Mouse (Mus musculus) embryonic facial prominence, embryonic 14.5 days (tissue): Measurements from ENCODE around the gene Adamts7. TPM values are rescaled to one million over a fixed set of nuclear protein-coding genes. Genes with fewer than 3 reads are reported as not detected.
A peak's percentile ranks its signal among the peaks of the same experiment; 100 is the strongest.

ENCODE experiments used
- ATAC-seq: fragments of 200-750 bp; cut with Nextera tagmentation; 2 replicates; pipeline ENCODE4 v1.8.0; 2017; ENCODE audit warnings: low read depth, moderate number of reproducible peaks, moderate TSS enrichment
- DNase-seq: peaks from one replicate; pipeline ENCODE4 v3.0.0-alpha.2; 2015; ENCODE audit warnings: low spot score
- H3K27ac ChIP-seq: fragments of 300-500 bp; sonication (generic); replicated peaks from 2 replicates; pipeline ENCODE4 v1.5.1; 2014; ENCODE audit warnings: low read depth, mild to moderate bottlenecking, low read length, moderate library complexity
- H3K27me3 ChIP-seq: fragments of 300-500 bp; sonication (generic); replicated peaks from 2 replicates; pipeline ENCODE4 v1.6.1; 2014; ENCODE audit warnings: low read length; ENCODE audit not compliant: control insufficient read depth, insufficient read depth
- H3K36me3 ChIP-seq: fragments of 300-500 bp; sonication (generic); 2 replicates; pipeline ENCODE4 v1.6.1; 2014; ENCODE audit warnings: low read length, mixed read lengths; ENCODE audit not compliant: control insufficient read depth, insufficient read depth
- H3K4me1 ChIP-seq: fragments of 300-500 bp; sonication (generic); 2 replicates; pipeline ENCODE4 v1.6.1; 2014; ENCODE audit warnings: antibody characterized with exemption, low read length; ENCODE audit not compliant: control insufficient read depth, insufficient read depth
- H3K4me2 ChIP-seq: fragments of 300-500 bp; sonication (generic); 2 replicates; pipeline ENCODE4 v1.6.1; 2014; ENCODE audit warnings: low read depth, mild to moderate bottlenecking, low read length, moderate library complexity, mixed read lengths
- H3K4me3 ChIP-seq: fragments of 300-500 bp; sonication (generic); 2 replicates; pipeline ENCODE4 v1.5.1; 2014; ENCODE audit warnings: low read depth, mild to moderate bottlenecking, low read length
- H3K9ac ChIP-seq: fragments of 300-500 bp; sonication (generic); 2 replicates; pipeline ENCODE4 v1.6.1; 2014; ENCODE audit warnings: low read depth, mild to moderate bottlenecking, low read length, moderate library complexity, mixed read lengths
- H3K9me3 ChIP-seq: fragments of 300-500 bp; sonication (generic); 2 replicates; pipeline ENCODE4 v1.6.1; 2016; ENCODE audit warnings: low read length; ENCODE audit not compliant: control insufficient read depth
- WGBS: fragments of 180-500 bp; shearing (Covaris S2); extraction: QIAGEN DNeasy Blood & Tissue Kit; methylation state at CpG from one replicate; pipeline ENCODE4 v1.1.7; 2014; 5-methylcytosine and 5-hydroxymethylcytosine counted together
- polyA plus RNA-seq: library from polyadenylated mRNA; unstranded; fragments of >200 nt; fragmentation: Nextera tagmentation; extraction: Ambion mirVana; gene quantifications from 2 replicates; pipeline ENCODE4 v1.2.1, GENCODE M21; 2014

Adamts7 gene
- polyA plus RNA-seq, 1 experiment from 2014 or later = 13.3 TPM

DNA sequence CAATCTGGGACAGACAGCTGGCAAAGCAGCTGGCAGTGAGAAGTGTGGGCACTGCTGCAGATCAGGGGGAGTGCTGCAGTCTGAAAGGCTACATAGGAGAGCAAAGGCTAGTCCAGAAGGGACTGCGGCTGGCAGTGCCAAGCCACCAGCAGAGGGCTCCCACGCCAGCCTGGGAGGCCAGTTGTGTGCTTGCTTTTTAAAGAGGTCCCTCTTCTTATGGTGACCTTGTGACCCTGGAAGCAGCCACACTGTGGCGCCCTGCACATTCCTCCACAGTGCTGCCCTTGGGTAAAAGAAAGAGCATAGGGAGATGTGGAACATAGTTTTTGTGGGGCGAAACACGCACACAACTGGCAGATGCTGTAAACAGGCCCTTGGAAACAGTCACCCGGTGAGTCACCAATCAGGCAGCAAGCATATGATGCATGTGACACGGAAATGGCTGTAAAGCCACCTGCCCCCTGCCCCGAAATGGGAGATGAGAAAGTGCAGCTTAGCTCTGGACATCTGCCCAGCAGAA is 41.6 kb downstream of the Adamts7 start:
- WGBS = 64% methylated on average over 8 of the region's 8 CpGs
- DNase-seq (no peak), ATAC-seq (no peak)
- Histone ChIP-seq H3K4me2 (no peak overlapping the region), H3K9ac (no peak overlapping the region), H3K4me3 (no peak overlapping the region), H3K27me3 (no peaks in the 10 kb centered on the region), H3K9me3 (no peaks in the 10 kb centered on the region), H3K27ac (no peak overlapping the region), H3K4me1 (no peaks in the 10 kb centered on the region), H3K36me3 (peaks cover 72% of the 10 kb centered on the region)

DNA sequence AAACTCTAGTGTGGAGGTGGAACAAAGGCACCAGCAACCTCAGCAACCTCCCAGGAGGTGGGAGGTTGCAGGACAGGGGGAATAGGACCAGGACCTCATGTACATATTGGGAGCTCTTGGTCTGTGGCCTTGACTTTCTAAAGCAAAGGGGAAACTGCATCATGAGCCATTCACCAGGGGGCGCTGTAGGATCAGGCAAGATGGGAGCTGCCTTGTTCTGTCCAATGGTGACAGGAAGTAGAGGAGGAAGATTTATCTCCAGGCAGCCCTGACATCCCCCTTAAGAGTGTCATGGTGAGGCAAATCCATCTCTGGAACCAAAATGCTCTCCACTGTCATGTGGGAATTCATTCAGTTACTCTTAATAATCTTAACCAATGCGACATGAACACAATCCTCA is 43.6 kb downstream of the Adamts7 start:
- Histone ChIP-seq H3K9me3 (no peaks in the 10 kb centered on the region), H3K9ac (no peak overlapping the region), H3K27me3 (no peaks in the 10 kb centered on the region), H3K27ac (no peak overlapping the region), H3K36me3 (peaks cover 75% of the 10 kb centered on the region), H3K4me3 (no peak overlapping the region), H3K4me1 (no peaks in the 10 kb centered on the region), H3K4me2 (no peak overlapping the region)
- 0 out of 2 replicates have a peak, but pooled peaks have one; percentile 30 for ATAC-seq
- WGBS = 48% methylated on average over 2 of the region's 2 CpGs
- DNase-seq = peak; percentile 76

DNA sequence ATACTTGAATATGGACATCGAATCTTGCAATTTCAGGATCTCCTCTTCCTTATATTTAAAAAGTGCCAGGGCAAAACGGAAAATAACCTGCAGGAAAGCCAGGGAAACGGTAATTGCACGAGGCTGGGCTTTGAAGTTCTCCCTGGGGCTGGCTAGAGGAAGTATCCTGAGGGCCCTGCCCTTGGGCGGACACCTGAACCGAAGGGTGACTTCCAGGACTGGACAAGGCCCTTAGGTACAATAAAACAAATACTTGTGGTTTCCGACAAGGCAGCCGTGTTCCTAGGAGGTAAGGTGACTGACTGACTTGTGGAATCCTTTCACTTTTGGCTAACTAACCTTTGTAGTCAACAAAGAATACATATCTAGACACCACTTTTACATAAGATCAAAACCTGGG is 44.9 kb downstream of the Adamts7 start:
- Histone ChIP-seq H3K27ac (no peak overlapping the region), H3K9ac (no peak overlapping the region), H3K4me3 (no peak overlapping the region), H3K36me3 (peaks cover 76% of the 10 kb centered on the region), H3K4me2 (no peak overlapping the region), H3K27me3 (no peaks in the 10 kb centered on the region), H3K4me1 (no peaks in the 10 kb centered on the region), H3K9me3 (no peaks in the 10 kb centered on the region)
- ATAC-seq (no peak), DNase-seq (no peak)
- 81% methylated on average over 8 of the region's 8 CpGs for WGBS

DNA sequence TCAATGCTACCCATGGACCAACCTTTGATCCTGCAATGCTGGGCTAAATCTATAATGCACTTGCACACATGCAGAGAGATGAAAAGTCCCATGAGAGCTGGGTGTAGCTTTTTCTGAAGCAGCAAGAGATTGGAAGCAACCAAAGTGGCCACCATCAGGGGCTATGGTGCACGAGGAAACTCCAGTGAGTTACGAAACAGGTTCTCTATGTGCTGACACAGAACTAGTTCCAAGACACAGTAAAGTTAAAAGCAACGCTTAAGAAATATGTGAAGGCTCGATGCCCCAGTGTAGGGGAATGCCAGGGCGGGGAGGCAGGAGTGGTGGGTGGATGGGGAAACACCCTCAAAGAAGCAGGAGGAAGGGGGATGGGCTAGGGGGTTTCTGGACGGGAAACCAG is 45.8 kb downstream of the Adamts7 start:
- H3K4me3 ChIP-seq = no peak overlapping the region
- H3K27ac ChIP-seq = no peak overlapping the region
- 80% methylated on average over 6 of the region's 6 CpGs for WGBS
- DNase-seq (no peak), ATAC-seq (no peak)
- H3K4me1 ChIP-seq = no peaks in the 10 kb centered on the region
- no peaks in the 10 kb centered on the region for H3K9me3 ChIP-seq
- H3K4me2 ChIP-seq = no peak overlapping the region
- no peak overlapping the region for H3K9ac ChIP-seq
- H3K27me3 ChIP-seq = no peaks in the 10 kb centered on the region
- peaks cover 79% of the 10 kb centered on the region for H3K36me3 ChIP-seq

DNA sequence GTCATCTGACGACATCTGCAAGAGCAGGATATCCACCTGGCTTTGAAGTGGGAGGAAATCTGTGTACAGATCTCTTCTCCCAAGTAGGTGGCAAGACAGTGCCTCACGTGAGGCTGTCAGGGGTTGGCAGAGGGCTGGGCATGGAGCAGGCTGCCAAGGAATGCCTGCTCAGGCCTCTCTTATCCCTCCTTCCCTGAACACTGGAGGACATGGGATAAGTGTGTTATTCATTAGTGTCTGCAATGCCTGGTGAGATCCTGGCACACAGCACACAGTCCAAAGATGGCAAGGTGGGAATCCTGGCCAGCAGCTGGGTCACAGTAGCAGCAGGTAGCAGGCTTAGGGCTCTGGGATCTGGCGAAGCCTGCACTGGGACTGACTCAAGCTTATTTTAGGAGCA is 50.3 kb downstream of the Adamts7 start:
- Histone ChIP-seq H3K36me3 (peaks cover 75% of the 10 kb centered on the region), H3K27me3 (no peaks in the 10 kb centered on the region), H3K4me1 (no peaks in the 10 kb centered on the region), H3K4me3 (no peak overlapping the region), H3K9ac (no peak overlapping the region), H3K27ac (no peak overlapping the region), H3K4me2 (no peak overlapping the region), H3K9me3 (no peaks in the 10 kb centered on the region)
- WGBS = 76% methylated on average over 3 of the region's 3 CpGs
- ATAC-seq = no peak
- DNase-seq = no peak

DNA sequence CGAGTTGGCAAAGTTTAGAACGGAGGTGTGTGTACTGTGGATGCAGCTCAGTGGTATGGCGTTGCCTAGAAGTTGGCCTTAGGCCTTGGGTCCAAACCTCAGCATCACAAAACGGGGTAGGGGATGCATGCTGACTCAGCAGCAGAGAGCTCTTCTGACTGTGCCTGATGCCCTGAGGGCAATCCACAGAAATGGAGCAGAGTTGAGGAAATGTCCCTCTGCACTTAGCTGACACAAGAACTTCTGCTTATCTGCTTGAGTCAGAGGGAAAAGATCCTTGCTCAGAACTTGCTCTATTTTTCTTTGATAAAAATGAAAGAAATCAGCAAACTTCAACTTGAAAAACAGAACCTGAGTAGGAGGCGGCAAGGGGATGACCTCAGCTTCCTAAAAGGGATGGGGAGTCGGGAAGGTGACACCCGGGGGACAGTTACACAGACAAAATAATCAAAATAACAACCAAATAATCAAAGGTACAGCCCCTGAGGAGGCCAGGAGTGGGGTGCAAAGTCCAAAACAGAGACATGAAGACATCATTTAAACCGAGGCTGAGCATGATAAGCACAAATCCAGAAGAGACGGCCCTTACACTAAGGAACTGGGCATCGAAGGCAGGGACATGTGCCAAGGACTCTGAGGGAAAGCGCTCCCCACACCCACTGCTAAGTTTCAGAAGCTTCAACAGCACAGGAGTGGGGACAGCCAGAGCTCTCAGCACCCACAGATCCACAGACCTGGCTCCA is 53.6 kb downstream of the Adamts7 start:
- no peaks in the 10 kb centered on the region for H3K9me3 ChIP-seq
- no peak overlapping the region for H3K9ac ChIP-seq
- DNase-seq (no peak), ATAC-seq (no peak)
- H3K4me1 ChIP-seq = no peaks in the 10 kb centered on the region
- WGBS = 76% methylated on average over 11 of the region's 11 CpGs
- no peak overlapping the region for H3K4me2 ChIP-seq
- H3K36me3 ChIP-seq = peaks cover 71% of the 10 kb centered on the region
- H3K4me3 ChIP-seq = no peak overlapping the region
- H3K27me3 ChIP-seq = no peaks in the 10 kb centered on the region
- H3K27ac ChIP-seq = no peak overlapping the region

DNA sequence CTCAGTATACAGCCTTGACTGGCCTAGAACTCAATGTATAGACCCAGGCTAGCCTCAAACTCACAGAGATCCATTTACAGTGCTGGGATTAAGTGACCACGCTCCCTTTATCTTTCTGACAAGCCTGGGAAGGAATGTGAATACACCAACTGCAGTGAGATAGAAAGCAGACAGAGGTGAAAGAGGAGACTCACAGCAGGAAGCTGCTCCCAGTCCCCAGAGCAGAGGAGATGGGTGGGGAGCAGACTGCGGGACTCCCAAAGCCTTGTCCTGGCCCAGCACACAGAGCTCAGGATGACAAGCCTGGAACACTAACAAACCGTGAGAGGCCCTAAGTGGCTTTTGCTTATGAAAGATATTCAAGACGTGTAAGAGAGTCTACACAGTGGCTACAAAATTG is 54.6 kb downstream of the Adamts7 start:
- no peak overlapping the region for H3K27ac ChIP-seq
- DNase-seq (no peak), ATAC-seq (no peak)
- H3K4me1 ChIP-seq = no peaks in the 10 kb centered on the region
- no peak overlapping the region for H3K4me2 ChIP-seq
- WGBS = 54% methylated on average over 4 of the region's 4 CpGs
- H3K4me3 ChIP-seq = no peak overlapping the region
- no peaks in the 10 kb centered on the region for H3K27me3 ChIP-seq
- no peaks in the 10 kb centered on the region for H3K9me3 ChIP-seq
- no peak overlapping the region for H3K9ac ChIP-seq
- H3K36me3 ChIP-seq = peaks cover 74% of the 10 kb centered on the region

DNA sequence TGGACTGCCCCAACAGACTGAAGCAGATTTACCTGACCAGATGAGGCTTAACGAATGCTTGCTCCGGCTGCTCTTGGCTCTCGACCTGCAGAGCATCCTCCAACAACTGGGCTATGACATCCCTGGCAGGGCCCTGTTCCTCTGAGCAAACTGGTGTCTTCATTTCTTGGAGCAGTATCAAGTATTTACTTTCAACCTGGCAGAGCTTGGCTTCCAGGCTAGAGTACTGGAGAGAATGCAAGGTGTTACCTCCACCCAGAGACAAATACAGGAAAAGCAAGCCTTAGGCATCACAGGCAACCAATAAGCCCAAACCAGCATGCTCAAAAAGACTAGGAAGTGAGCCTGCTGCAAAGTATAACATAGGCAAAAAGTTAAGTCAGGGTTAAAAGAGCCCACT is 59.4 kb downstream of the Adamts7 start:
- H3K4me2 ChIP-seq = no peak overlapping the region
- H3K4me3 ChIP-seq = no peak overlapping the region
- H3K27me3 ChIP-seq = no peaks in the 10 kb centered on the region
- H3K9me3 ChIP-seq = no peaks in the 10 kb centered on the region
- no peak overlapping the region for H3K9ac ChIP-seq
- H3K36me3 ChIP-seq = peaks cover 75% of the 10 kb centered on the region
- no peak overlapping the region for H3K27ac ChIP-seq
- ATAC-seq (no peak), DNase-seq (no peak)
- WGBS = 87% methylated on average over 3 of the region's 3 CpGs
- H3K4me1 ChIP-seq = no peaks in the 10 kb centered on the region
